Mouse (Mus musculus) fibroblast of lung, adult 2 months (primary cell): Measurements from ENCODE around the gene Tfap2c.

Source experiments
- DNase-seq: peaks from one replicate; pipeline ENCODE4 v3.0.0-alpha.2; 2011; ENCODE audit warnings: low read depth

Tfap2c gene

DNA sequence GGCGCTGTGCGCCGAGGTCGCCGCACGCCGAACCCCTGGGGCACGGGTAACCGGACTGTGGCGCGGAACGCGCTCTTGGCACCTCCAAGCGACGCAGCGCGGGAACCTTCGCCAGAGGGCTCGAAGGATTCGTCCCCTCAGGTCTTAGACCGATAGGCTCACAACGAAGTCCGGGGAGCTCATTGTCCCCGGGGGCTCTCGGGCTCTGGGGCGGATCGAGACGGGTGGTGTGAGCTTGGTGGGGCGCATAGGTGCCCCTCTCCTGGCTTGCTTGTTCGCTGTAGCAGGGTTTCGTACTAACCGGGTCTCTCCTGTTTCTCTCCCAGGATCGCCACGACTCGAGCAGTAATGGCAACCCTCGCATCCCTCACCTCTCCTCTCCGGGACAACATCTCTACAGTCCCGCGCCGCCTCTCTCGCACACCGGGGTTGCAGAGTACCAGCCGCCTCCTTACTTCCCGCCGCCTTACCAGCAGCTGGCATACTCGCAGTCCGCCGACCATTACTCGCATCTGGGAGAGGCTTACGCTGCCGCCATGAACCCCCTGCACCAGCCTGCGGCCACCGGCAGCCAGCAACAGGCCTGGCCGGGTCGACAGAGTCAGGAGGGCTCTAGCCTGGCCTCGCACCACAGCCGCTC, 1.8 kb downstream of the Tfap2c start:
- DNase-seq, result no peak

GRCm38 (mm10) chr2:172551872-172552271, 2.5 kb downstream of the Tfap2c start:
- DNase-seq, result no peak

DNA sequence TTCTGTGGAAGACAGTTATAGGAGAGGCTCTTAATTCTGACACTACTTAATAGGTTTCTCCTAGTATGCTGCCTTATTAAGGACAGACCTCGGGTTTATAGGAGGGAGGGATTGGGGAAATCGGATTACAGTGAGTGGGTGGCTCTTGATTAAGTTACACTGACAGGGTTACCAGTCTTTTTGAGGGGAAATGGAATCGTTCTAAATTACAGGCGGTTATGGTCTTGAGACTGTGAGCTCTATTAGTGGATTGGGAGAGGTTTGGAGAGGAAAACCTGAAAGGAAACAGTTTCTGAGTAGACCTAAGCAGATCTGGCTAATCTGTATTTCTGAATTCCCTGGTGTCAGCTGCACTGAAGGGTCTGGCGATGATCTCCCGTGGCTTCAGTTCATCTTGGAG, 3.3 kb downstream of the Tfap2c start:
- no peak for DNase-seq

DNA sequence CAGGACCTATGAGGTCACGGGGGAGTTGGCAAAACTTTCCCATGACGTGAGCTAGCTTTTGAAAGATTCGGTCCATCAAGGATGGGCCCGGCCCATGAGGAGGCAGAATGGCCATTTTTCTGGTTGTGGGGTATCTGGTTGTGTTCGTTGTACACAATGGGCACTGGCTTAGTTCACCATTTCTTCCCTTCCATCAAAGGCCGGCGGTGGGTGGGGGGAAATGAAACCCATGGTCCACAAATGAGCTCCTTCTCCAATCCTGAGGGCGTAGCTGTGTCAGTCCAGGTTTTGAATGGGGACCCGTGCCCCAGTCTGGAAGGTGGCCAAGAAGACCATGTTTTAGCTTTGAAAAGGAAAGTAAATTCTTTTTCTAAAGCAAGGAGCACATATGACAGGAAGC, 4.8 kb downstream of the Tfap2c start:
- DNase-seq, result no peak

- no peak for DNase-seq
Measured at GRCm38 (mm10) chr2:172558674-172559468, 9.5 kb downstream of the Tfap2c start.

GRCm38 (mm10) chr2:172561016-172561415, 11.6 kb downstream of the Tfap2c start:
- no peak for DNase-seq

GRCm38 (mm10) chr2:172567835-172568234, 18.4 kb downstream of the Tfap2c start:
- no peak for DNase-seq

- no peak for DNase-seq
Measured at GRCm38 (mm10) chr2:172568466-172568865, 19.1 kb downstream of the Tfap2c start.

DNA sequence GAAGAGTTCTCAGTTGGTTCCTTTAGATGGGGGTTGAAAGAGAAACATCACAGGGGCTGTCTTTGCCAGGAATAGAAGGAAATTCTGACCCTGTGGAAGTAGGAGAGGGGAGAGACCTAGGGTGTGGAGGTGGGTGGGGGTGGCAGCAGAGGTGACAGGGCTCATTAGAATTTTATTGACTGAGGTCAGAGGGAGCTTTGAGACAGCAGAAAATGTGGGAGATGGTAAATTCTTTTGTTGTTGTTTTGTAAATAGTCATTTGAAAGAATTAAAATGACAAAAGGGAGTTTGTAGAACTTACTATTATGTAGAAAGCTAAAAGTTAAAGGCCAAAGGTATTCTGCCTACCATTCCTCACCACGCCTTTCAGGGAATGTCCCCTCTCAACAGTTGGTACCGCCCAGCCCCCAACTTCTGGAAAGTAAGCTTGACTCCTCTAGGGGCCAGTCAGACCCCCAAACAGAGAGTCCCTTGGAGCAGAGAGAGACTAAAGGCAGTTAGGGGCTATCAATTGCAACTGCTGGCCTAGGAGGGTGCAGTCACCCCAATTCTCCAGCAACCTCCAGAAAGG, 27.9 kb downstream of the Tfap2c start:
- DNase-seq, result no peak

DNA sequence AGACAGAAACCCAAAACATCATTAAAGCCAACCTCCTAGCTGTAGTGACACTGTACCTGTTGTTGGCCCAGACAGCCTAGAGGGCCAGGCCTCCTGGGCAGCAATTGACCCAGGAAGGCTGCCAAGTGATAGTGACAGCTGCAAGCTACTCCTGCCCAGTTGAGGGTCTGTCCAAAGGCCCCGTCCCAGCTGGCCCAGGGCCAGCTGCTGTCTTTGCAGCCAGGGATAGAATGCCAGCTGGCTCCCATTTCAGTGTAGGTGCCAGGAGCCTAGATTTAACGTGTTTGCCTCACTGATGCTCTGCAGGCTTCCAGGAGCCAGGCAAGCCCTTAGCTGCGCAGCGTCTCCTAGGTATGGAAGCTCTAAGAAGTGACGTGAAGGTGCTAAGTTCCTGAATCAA, 29.8 kb downstream of the Tfap2c start:
- DNase-seq, result no peak

DNA sequence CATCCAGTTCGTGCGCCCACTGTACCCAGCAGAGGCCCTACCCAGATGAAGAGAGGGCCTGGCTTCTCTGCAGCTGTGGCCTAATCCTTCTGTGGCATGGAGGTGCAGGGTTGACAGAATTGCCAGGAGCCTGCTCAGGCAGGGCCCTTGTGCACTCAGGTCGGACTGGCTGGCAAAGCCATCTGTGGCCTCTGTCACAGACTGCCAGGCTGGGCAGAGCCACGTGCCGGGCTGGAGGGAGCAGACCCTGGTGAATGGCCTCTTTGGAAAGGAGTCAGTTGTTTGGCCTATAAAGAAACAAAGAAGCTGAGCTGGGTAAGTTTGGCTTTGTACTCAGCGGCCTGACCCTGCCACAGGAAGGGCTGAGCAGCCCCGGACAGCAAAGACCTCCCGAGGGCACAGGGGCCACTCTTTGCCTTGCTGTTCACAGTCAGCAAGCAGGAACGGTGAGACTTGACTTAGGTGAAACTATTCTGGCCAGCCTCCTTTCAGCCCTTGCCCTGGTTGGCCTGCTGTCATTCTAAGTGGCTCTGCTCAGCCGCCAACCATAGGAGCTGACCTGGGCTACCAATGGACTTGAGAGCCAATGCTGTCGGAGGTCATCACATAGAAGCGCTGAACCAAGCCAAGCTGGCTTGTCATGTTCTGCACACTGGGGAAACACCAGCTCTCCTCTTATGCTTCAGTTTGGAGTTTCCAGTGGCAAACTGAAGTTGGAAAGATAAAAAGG, 31.3 kb downstream of the Tfap2c start:
- DNase-seq, result no peak

DNA sequence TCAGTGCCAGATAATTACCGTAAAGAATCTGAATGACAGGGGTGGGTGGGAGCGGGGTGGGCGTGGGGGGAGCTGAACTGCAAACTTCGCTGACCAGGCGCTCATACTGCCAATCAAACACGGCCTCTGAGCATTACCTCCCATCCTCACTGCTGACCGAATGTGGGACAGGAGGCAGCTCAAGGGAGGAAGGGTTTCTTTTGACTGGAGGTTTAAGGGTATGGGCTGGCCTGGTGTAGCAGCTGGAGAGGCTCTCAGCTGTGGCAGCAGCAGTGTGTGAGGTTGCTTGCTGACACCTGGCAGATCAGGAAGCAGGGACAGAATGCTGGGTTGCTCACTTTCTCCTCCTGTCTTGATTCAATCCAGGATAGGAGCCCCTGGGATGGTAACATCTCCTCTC, 33.9 kb downstream of the Tfap2c start:
- DNase-seq, result no peak

DNA sequence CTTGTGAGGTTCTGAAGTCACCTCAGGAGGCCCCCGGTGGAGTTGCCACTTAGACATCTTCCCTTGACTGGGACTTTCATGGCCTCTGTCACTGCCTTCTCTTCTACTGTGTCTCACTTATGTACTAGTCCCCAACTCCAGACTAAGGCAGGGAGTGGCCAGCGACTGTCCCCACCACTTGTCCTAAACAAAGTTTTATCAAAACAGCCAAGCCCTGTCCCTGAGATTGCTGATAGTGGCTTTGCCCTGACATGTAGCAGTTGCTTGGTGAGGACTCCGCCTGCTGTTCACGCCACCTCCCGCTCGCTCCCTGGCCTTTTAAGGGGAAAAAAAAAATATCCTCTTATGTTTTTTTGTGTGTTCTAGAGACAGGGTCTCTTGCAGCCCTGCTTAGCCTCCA, 35.9 kb downstream of the Tfap2c start:
- DNase-seq, result no peak

DNA sequence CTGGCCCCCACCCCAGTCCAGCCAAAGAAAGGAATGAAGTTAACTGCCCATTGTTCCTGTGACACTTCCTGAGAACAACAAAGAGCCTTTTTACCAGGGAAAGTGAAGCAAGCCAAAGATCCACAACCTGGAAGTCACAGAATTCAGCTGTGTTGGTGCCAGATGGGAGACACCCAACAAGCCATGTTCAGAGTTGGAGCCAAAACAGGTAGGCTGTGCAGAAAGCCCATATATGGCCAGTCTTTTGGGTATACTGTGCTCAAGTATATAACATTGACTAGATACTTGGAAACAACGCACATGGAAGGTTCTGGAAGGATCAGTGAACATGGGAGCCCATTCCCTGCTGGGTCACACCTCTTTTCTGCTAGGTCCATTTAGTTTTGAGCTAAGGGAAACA, 39.7 kb downstream of the Tfap2c start:
- DNase-seq, result no peak

- DNase-seq, result no peak
Measured at GRCm38 (mm10) chr2:172590839-172591238, 41.4 kb downstream of the Tfap2c start.

DNA sequence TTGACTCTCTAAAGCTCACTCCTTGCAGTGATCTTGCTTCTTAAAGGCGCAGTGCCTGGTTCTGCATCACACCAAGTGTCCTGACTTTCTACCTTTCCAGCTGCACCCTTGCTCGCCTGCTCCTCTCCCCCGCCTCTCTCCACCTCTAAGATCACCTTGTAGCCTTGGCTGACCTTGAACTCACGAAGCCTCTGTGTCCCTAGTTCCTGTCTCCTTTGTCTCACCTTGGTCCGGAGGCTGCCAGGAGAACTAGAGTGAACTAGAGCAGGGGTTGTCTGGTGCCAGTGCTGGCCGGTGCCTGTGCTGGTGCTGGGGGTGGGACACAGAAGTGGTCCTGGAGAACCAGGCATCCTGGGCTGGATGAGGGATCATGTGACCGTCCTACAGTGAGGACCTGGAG, 44.9 kb downstream of the Tfap2c start:
- no peak for DNase-seq

- peak; percentile 18 for DNase-seq
Measured at GRCm38 (mm10) chr2:172597056-172597455, 47.7 kb downstream of the Tfap2c start.

- no peak for DNase-seq
Measured at GRCm38 (mm10) chr2:172597881-172598280, 48.5 kb downstream of the Tfap2c start.

DNA sequence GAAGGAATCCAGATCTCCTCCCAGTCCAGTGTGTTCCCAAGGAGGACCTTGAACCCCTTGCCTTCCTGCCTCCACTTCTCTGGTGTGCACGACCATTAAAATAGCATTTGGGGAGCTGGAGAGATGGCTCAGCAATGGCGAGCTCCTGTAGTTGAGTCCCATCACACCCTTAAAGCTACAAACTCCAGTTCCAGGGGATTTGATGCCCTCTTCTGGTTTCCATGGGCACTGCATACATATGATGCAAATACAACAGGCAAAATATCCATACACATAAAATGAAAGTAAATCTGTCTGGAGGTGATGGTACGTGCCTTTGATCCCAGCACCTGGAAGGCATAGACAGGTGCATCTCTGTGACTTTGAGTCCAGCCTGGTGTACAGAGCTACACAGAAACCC, 55.2 kb downstream of the Tfap2c start:
- DNase-seq, result no peak

- DNase-seq, result no peak
Measured at GRCm38 (mm10) chr2:172605642-172606041, 56.2 kb downstream of the Tfap2c start.

DNA sequence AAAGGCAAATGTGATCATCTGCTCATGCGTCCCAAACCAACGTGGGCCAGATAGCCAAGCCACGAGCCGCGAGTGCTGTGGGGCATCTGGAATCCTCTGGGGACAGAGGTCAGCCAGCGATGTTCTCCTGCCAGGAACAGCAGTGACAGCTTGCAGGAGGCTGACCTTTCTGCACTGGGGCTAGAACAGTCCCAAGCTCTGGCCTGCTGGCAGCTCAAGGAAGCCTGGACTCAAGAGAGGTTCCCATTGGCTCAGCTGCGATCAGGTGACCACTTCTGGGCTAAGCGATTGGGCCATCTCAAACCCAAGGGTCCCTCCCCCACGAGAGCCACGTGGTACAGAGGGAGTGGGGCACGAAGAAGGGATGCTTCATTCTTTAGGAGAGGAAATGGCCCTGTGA, 58.3 kb downstream of the Tfap2c start:
- no peak for DNase-seq
